Mouse (Mus musculus): ENCODE results near the gene Treh. TPM values are rescaled to one million over a fixed set of nuclear protein-coding genes. Genes with fewer than 3 reads are reported as not detected.

Gene Treh
- polyA plus RNA-seq, 1 experiment from 2014 or later: not detected

DNA sequence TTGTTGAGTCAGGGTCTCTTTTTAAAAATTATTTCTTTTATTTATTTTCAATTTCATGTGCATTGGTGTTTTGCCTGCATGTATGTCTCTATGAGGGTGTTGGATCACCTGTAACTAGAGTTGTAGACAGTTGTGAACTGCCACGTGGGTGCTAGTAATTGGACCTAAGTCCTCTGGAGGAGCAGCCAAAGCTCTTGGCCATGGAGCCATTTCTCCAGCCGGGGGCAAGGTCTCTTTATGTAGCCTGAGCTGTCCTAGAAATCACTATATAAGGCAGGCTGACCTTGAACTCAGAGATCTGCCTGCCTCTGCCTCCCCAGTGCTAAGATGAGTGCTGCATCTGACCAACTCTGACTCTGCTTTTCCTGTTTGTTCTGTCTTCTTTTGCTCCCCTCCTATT, 28.8 kb upstream of the Treh start:
- Histone ChIP-seq H3K27me3 (replicated peaks; ENCODE audit: control insufficient read depth, insufficient read depth, low read length) (no peaks in the 10 kb centered on the region), H3K4me2 (ENCODE audit: low read length) (no peak overlapping the region), H3K4me3 (ENCODE audit: low read depth, low read length) (no peak overlapping the region), H3K36me3 (ENCODE audit: control insufficient read depth, insufficient read depth, low read length) (peaks cover 3% of the 10 kb centered on the region; the same call in 1 of the 2 replicates), H3K27ac (ENCODE audit: low read depth) (no peak overlapping the region), H3K9ac (ENCODE audit: low read length) (no peak overlapping the region), H3K4me1 (replicated peaks; ENCODE audit: control insufficient read depth, insufficient read depth, low read length) (no peaks in the 10 kb centered on the region), H3K9me3 (ENCODE audit: control insufficient read depth, low read length) (0 out of 2 replicates have a peak, but pooled peaks cover 2% of the 10 kb centered on the region)
- WGBS: 87% methylated on average over 2 of the region's 2 CpGs
- DNase-seq (ENCODE audit: low spot score) (no peak), ATAC-seq (replicated peaks; ENCODE audit: low FRiP score, low TSS enrichment, low read depth) (no peak)

DNA sequence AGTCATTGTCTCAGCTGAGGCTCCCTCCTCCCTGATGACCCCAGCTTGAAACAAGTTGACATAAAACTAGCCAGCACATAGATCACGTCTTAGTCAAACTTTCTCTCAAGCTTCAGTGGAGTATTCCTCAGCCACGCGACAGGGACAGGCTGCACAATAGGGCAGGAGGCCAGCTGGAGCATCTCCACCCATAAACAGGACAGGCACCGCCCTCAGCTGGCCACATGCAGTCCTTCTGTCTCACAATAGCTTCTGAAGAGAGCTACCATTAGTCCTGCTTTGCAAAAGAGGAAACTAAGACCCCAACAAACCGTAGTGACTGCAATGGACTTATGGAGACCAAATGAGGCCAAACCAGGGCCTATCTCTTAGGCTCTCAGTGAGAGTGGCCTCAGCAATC, 27.6 kb upstream of the Treh start:
- ATAC-seq (replicated peaks; ENCODE audit: low FRiP score, low TSS enrichment, low read depth): no peak
- no peak for DNase-seq (ENCODE audit: low spot score)
- Histone ChIP-seq H3K36me3 (ENCODE audit: control insufficient read depth, insufficient read depth, low read length) (peaks cover 3% of the 10 kb centered on the region; the same call in 1 of the 2 replicates), H3K4me3 (ENCODE audit: low read depth, low read length) (no peak overlapping the region), H3K4me2 (ENCODE audit: low read length) (no peak overlapping the region), H3K9ac (ENCODE audit: low read length) (no peak overlapping the region), H3K27me3 (replicated peaks; ENCODE audit: control insufficient read depth, insufficient read depth, low read length) (no peaks in the 10 kb centered on the region), H3K27ac (ENCODE audit: low read depth) (no peak overlapping the region), H3K9me3 (ENCODE audit: control insufficient read depth, low read length) (0 out of 2 replicates have a peak, but pooled peaks cover 2% of the 10 kb centered on the region), H3K4me1 (replicated peaks; ENCODE audit: control insufficient read depth, insufficient read depth, low read length) (no peaks in the 10 kb centered on the region)
- WGBS: 64% methylated on average over 5 of the region's 5 CpGs

DNA sequence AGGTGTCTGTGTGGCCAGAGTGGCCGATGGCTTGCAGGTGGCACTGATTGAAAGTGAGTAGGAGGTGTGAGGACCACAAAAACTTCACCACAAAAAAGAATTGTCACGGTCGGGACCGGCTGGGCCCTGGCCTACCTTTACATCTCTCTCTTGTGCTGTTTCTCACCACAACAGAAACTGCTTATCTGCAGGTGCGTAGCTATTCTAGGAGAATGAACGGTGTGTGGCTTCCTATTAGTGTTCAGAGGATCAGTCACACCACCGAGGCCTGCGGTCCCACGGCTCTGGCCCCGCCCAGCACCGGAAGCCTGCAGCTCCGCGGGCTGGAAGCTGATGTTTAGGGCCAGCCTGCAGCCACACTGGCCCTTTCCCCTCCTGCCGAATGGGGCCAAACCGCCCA, 27.1 kb upstream of the Treh start:
- Histone ChIP-seq H3K4me3 (ENCODE audit: low read depth, low read length) (no peak overlapping the region), H3K4me1 (replicated peaks; ENCODE audit: control insufficient read depth, insufficient read depth, low read length) (no peaks in the 10 kb centered on the region), H3K36me3 (ENCODE audit: control insufficient read depth, insufficient read depth, low read length) (no peaks in the 10 kb centered on the region; the same call in 1 of the 2 replicates), H3K4me2 (ENCODE audit: low read length) (no peak overlapping the region), H3K27ac (ENCODE audit: low read depth) (no peak overlapping the region), H3K9ac (ENCODE audit: low read length) (no peak overlapping the region), H3K27me3 (replicated peaks; ENCODE audit: control insufficient read depth, insufficient read depth, low read length) (no peaks in the 10 kb centered on the region), H3K9me3 (ENCODE audit: control insufficient read depth, low read length) (0 out of 2 replicates have a peak, but pooled peaks cover 2% of the 10 kb centered on the region)
- ATAC-seq (replicated peaks; ENCODE audit: low FRiP score, low TSS enrichment, low read depth) (no peak), DNase-seq (ENCODE audit: low spot score) (no peak)
- WGBS: 59% methylated on average over 15 of the region's 15 CpGs

DNA sequence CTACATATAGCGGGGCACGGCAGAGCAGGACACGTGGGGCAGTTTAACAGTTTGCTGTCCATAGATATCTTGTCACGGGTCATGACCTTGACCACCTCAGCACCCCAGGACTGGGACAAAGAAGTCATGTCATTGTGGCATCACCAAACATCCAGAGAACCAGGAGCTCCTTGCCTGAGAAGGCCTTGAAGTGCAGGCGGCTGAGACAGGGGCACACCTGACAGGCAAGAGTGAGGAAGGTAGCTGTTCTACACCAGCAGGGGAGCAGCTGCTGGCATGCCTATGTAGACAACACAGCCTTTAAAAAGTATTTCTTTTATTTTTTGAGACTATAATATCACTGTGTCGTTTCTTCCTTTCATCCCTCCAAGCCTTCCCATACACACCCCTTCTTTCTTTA, 26.7 kb upstream of the Treh start:
- H3K4me1 ChIP-seq (replicated peaks; ENCODE audit: control insufficient read depth, insufficient read depth, low read length): no peaks in the 10 kb centered on the region
- no peaks in the 10 kb centered on the region for H3K27me3 ChIP-seq (replicated peaks; ENCODE audit: control insufficient read depth, insufficient read depth, low read length)
- no peak overlapping the region for H3K4me2 ChIP-seq (ENCODE audit: low read length)
- DNase-seq (ENCODE audit: low spot score): no peak
- no peak overlapping the region for H3K4me3 ChIP-seq (ENCODE audit: low read depth, low read length)
- WGBS: 86% methylated on average over 6 of the region's 6 CpGs
- H3K9me3 ChIP-seq (ENCODE audit: control insufficient read depth, low read length): 0 out of 2 replicates have a peak, but pooled peaks cover 2% of the 10 kb centered on the region
- ATAC-seq (replicated peaks; ENCODE audit: low FRiP score, low TSS enrichment, low read depth): no peak
- no peak overlapping the region for H3K9ac ChIP-seq (ENCODE audit: low read length)
- no peak overlapping the region for H3K27ac ChIP-seq (ENCODE audit: low read depth)
- no peaks in the 10 kb centered on the region for H3K36me3 ChIP-seq (ENCODE audit: control insufficient read depth, insufficient read depth, low read length)

DNA sequence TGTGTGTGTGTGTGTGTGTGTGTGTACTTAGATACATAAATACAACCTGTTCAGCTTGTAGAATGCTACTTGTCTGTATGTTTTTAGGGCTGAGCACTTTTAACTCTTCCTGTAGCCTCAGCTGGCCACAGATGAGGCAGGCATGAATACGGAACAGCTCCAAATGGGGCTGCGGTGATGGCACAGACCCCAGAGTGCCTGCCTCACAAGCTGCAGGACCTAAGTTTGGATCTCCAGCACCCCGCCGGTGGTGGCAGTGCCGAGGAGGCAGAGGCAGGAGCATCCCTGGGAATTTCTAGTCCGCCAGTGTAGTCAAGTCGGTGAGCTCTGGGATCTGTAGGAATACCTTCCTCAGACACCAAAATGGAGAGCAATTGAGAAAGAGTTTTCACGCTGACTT, 26.0 kb upstream of the Treh start:
- 95% methylated on average over 8 of the region's 8 CpGs for WGBS
- Histone ChIP-seq H3K27ac (ENCODE audit: low read depth) (no peak overlapping the region), H3K9me3 (ENCODE audit: control insufficient read depth, low read length) (0 out of 2 replicates have a peak, but pooled peaks cover 2% of the 10 kb centered on the region), H3K4me2 (ENCODE audit: low read length) (no peak overlapping the region), H3K36me3 (ENCODE audit: control insufficient read depth, insufficient read depth, low read length) (no peaks in the 10 kb centered on the region), H3K4me1 (replicated peaks; ENCODE audit: control insufficient read depth, insufficient read depth, low read length) (no peaks in the 10 kb centered on the region), H3K4me3 (ENCODE audit: low read depth, low read length) (no peak overlapping the region), H3K9ac (ENCODE audit: low read length) (no peak overlapping the region), H3K27me3 (replicated peaks; ENCODE audit: control insufficient read depth, insufficient read depth, low read length) (no peaks in the 10 kb centered on the region)
- ATAC-seq (replicated peaks; ENCODE audit: low FRiP score, low TSS enrichment, low read depth) (no peak), DNase-seq (ENCODE audit: low spot score) (no peak)

DNA sequence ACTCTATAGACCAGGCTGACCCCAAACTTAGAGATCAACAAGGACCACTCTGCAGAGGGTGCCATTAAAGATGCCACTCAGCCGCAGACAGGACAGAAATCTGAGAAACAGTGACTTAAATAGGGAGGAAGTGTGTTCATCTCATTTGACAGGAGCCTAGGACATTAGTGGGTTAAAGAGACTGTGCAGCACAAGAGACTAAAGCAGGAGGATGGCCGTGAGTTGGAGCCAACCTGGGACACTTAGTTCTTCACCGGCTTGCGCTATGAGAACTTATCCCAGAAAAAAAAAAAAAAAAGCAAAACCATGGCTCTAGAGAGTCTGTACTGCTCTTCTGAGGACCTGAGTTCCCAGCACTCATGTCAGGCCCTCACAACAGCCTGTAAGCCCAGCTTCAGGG, 25.4 kb upstream of the Treh start:
- ATAC-seq (replicated peaks; ENCODE audit: low FRiP score, low TSS enrichment, low read depth): no peak
- H3K36me3 ChIP-seq (ENCODE audit: control insufficient read depth, insufficient read depth, low read length): no peaks in the 10 kb centered on the region
- H3K27me3 ChIP-seq (replicated peaks; ENCODE audit: control insufficient read depth, insufficient read depth, low read length): no peaks in the 10 kb centered on the region
- H3K4me1 ChIP-seq (replicated peaks; ENCODE audit: control insufficient read depth, insufficient read depth, low read length): no peaks in the 10 kb centered on the region
- no peak overlapping the region for H3K9ac ChIP-seq (ENCODE audit: low read length)
- peak; percentile 24 for DNase-seq (ENCODE audit: low spot score)
- WGBS: 75% methylated on average over 4 of the region's 4 CpGs
- H3K4me3 ChIP-seq (ENCODE audit: low read depth, low read length): no peak overlapping the region
- no peaks in the 10 kb centered on the region for H3K9me3 ChIP-seq (ENCODE audit: control insufficient read depth, low read length)
- H3K4me2 ChIP-seq (ENCODE audit: low read length): no peak overlapping the region
- H3K27ac ChIP-seq (ENCODE audit: low read depth): no peak overlapping the region

DNA sequence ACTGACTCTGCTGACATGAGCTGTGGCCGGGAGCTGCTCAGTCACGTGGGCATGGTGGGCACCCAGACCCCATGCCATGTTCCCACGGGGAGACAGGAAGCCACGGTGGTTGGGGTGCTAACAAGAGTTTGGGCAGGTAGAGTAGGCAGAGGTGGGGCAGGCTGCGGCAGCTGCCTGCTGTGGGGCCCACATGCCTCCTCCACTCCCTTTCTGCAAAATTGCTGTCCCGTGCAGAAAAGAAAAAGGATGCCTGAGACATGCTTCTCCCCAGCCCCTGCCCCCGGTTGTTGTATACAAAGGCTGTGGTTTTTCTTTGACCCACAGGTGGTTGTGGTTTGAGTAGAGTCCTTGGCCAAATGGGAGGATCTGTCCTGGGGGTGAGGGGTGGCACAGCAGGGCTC, 24.2 kb upstream of the Treh start:
- DNase-seq (ENCODE audit: low spot score) (peak; percentile 46), ATAC-seq (replicated peaks; ENCODE audit: low FRiP score, low TSS enrichment, low read depth) (no peak)
- no peak overlapping the region for H3K9ac ChIP-seq (ENCODE audit: low read length)
- no peak overlapping the region for H3K27ac ChIP-seq (ENCODE audit: low read depth)
- no peaks in the 10 kb centered on the region for H3K4me1 ChIP-seq (replicated peaks; ENCODE audit: control insufficient read depth, insufficient read depth, low read length)
- H3K36me3 ChIP-seq (ENCODE audit: control insufficient read depth, insufficient read depth, low read length): no peaks in the 10 kb centered on the region
- H3K4me2 ChIP-seq (ENCODE audit: low read length): no peak overlapping the region
- H3K4me3 ChIP-seq (ENCODE audit: low read depth, low read length): no peak overlapping the region
- no peaks in the 10 kb centered on the region for H3K27me3 ChIP-seq (replicated peaks; ENCODE audit: control insufficient read depth, insufficient read depth, low read length)
- no peaks in the 10 kb centered on the region for H3K9me3 ChIP-seq (ENCODE audit: control insufficient read depth, low read length)
- 76% methylated on average over 7 of the region's 7 CpGs for WGBS

DNA sequence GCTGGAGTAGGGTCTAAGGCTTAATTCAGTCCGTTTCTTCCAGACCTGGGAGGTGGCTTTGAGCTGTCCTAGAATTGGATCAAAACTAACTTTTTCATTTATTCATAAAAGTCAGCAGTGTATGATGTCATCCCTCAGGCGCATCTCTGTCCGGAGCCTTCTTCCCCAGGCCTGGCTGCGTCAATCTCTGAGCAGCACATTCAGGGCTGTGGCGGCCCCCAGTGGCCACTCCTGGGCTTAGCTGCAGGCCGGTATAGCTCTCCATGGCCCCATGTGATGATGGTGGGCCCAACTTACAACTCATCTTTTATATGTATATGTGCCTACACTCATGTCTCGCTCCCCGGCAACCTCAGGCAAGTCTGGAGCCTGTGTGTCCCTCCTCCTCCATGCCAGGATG, 21.0 kb upstream of the Treh start:
- no peaks in the 10 kb centered on the region for H3K36me3 ChIP-seq (ENCODE audit: control insufficient read depth, insufficient read depth, low read length)
- H3K4me3 ChIP-seq (ENCODE audit: low read depth, low read length): no peak overlapping the region
- no peak overlapping the region for H3K4me2 ChIP-seq (ENCODE audit: low read length)
- DNase-seq (ENCODE audit: low spot score) (peak; percentile 82), ATAC-seq (replicated peaks; ENCODE audit: low FRiP score, low TSS enrichment, low read depth) (peak; percentile 48; the same call in 1 of the 2 replicates)
- WGBS: 10% methylated on average over 8 of the region's 8 CpGs
- no peaks in the 10 kb centered on the region for H3K9me3 ChIP-seq (ENCODE audit: control insufficient read depth, low read length)
- no peaks in the 10 kb centered on the region for H3K27me3 ChIP-seq (replicated peaks; ENCODE audit: control insufficient read depth, insufficient read depth, low read length)
- no peak overlapping the region for H3K9ac ChIP-seq (ENCODE audit: low read length)
- no peak overlapping the region for H3K27ac ChIP-seq (ENCODE audit: low read depth)
- H3K4me1 ChIP-seq (replicated peaks; ENCODE audit: control insufficient read depth, insufficient read depth, low read length): peaks cover 6% of the 10 kb centered on the region; the same call in 1 of the 2 replicates

DNA sequence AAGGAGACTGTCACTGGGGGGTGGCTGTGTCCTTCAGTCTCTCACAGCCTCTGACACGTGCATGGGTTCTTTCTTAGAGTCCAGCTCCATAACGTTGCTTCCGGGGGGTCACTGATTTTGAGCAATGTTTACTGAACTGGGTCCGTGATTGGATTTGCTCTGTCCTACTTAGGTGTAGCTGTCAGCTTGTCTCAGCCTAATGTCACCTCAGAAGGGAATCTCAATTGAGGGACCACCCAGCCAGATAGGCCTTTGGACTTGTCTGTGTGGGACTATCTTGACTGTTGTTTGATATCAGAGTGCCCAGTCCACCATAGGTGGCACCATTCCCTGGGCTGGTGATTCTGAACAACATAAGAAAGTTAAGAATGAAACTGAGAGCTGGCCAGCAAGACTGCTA, 19.1 kb upstream of the Treh start:
- H3K36me3 ChIP-seq (ENCODE audit: control insufficient read depth, insufficient read depth, low read length): no peaks in the 10 kb centered on the region
- peaks cover 6% of the 10 kb centered on the region; the same call in 1 of the 2 replicates for H3K4me1 ChIP-seq (replicated peaks; ENCODE audit: control insufficient read depth, insufficient read depth, low read length)
- no peak for ATAC-seq (replicated peaks; ENCODE audit: low FRiP score, low TSS enrichment, low read depth)
- no peak overlapping the region for H3K4me3 ChIP-seq (ENCODE audit: low read depth, low read length)
- no peaks in the 10 kb centered on the region for H3K27me3 ChIP-seq (replicated peaks; ENCODE audit: control insufficient read depth, insufficient read depth, low read length)
- 70% methylated on average over 4 of the region's 4 CpGs for WGBS
- no peak overlapping the region for H3K9ac ChIP-seq (ENCODE audit: low read length)
- H3K4me2 ChIP-seq (ENCODE audit: low read length): no peak overlapping the region
- H3K27ac ChIP-seq (ENCODE audit: low read depth): no peak overlapping the region
- H3K9me3 ChIP-seq (ENCODE audit: control insufficient read depth, low read length): no peaks in the 10 kb centered on the region
- no peak for DNase-seq (ENCODE audit: low spot score)

Data from intestine, embryonic 14.5 days (tissue).